Mouse (Mus musculus) myocyte (in vitro differentiated cells): Measurements from ENCODE around the gene Dkk3. TPM values are rescaled to one million over a fixed set of nuclear protein-coding genes. Genes with fewer than 3 reads are reported as not detected.

Source experiments
- H3K27me3 ChIP-seq: one replicate; pipeline ENCODE4 v1.6.1; 2011; ENCODE audit not compliant: control insufficient read depth, insufficient read depth, insufficient read length
- H3K36me3 ChIP-seq: one replicate; pipeline ENCODE4 v1.6.1; 2011; ENCODE audit not compliant: control insufficient read depth, insufficient read depth
- H3K4me2 ChIP-seq: one replicate; pipeline ENCODE4 v1.6.1; 2011; ENCODE audit warnings: low read depth, control low read depth
- H3K4me3 ChIP-seq: one replicate; pipeline ENCODE4 v1.5.1; 2011; ENCODE audit warnings: mild to moderate bottlenecking, control low read depth, moderate library complexity
- H3K79me2 ChIP-seq: one replicate; pipeline ENCODE4 v1.6.1; 2011; ENCODE audit not compliant: control insufficient read depth, insufficient read depth
- H3ac ChIP-seq: one replicate; pipeline ENCODE4 v1.6.1; 2011; ENCODE audit not compliant: control insufficient read depth, insufficient read length
- CEBPB ChIP-seq: IDR thresholded peaks from 2 replicates; pipeline ENCODE4 v1.6.1; 2011; ENCODE audit warnings: mild to moderate bottlenecking, moderate library complexity; ENCODE audit not compliant: poor library complexity, insufficient read depth, severe bottlenecking
- E2F4 ChIP-seq: IDR thresholded peaks from one replicate; pipeline ENCODE4 v1.6.1; 2011; ENCODE audit warnings: mild to moderate bottlenecking, control low read depth, moderate library complexity; ENCODE audit not compliant: insufficient read depth
- MAX ChIP-seq: IDR thresholded peaks from one replicate; pipeline ENCODE4 v1.6.1; 2011; ENCODE audit warnings: low read depth, mild to moderate bottlenecking, control low read depth
- MYOD1 ChIP-seq, 3 experiments: IDR thresholded peaks; one replicate each; pipeline ENCODE4 v1.6.1; 2011; ENCODE audit warnings: control low read depth in 2 of 3, low read depth in 2 of 3, mild to moderate bottlenecking in 2 of 3, moderate library complexity in 1 of 3; ENCODE audit not compliant: insufficient read length in 2 of 3, control insufficient read depth in 1 of 3
- MYOG ChIP-seq, 3 experiments: IDR thresholded peaks; one replicate each; pipeline ENCODE4 v1.6.1; 2011; ENCODE audit warnings: control low read depth in 2 of 3, low read depth in 2 of 3, mild to moderate bottlenecking in 2 of 3; ENCODE audit not compliant: insufficient read length in 2 of 3, control insufficient read depth in 1 of 3, insufficient read depth in 1 of 3
- POLR2A ChIP-seq: IDR thresholded peaks from one replicate; pipeline ENCODE4 v1.6.1; 2011; ENCODE audit warnings: low read depth, mild to moderate bottlenecking, control low read depth, moderate library complexity; ENCODE audit not compliant: insufficient read length
- POLR2AphosphoS2 ChIP-seq: IDR thresholded peaks from one replicate; pipeline ENCODE4 v1.6.1; 2011; ENCODE audit warnings: low read depth, control low read depth; ENCODE audit not compliant: insufficient read length
- REST ChIP-seq: IDR thresholded peaks from one replicate; pipeline ENCODE4 v1.6.1; 2011; ENCODE audit warnings: mild to moderate bottlenecking, control low read depth, moderate library complexity; ENCODE audit not compliant: insufficient read depth, insufficient read length
- SRF ChIP-seq: IDR thresholded peaks from one replicate; pipeline ENCODE4 v1.6.1; 2011; ENCODE audit warnings: low read depth; ENCODE audit not compliant: control insufficient read depth, insufficient read length
- TCF12 ChIP-seq: IDR thresholded peaks from one replicate; pipeline ENCODE4 v1.6.1; 2011; ENCODE audit warnings: mild to moderate bottlenecking, control low read depth; ENCODE audit not compliant: poor library complexity, insufficient read depth, severe bottlenecking
- TCF3 ChIP-seq: IDR thresholded peaks from one replicate; pipeline ENCODE4 v1.6.1; 2011; ENCODE audit warnings: low read depth, control low read depth; ENCODE audit not compliant: insufficient read length
- USF1 ChIP-seq: IDR thresholded peaks from one replicate; pipeline ENCODE4 v1.6.1; 2011; ENCODE audit warnings: low read depth, mild to moderate bottlenecking, control low read depth, moderate library complexity
- polyA plus RNA-seq: library from polyadenylated mRNA; unstranded; fragments of >200 nt; fragmentation: generic; extraction: Trizol; gene quantifications from one replicate; pipeline ENCODE4 v1.2.1, GENCODE M21; 2012; ENCODE audit warnings: missing spikeins

Gene Dkk3
- polyA plus RNA-seq, 1 experiment = 0.10 TPM

DNA sequence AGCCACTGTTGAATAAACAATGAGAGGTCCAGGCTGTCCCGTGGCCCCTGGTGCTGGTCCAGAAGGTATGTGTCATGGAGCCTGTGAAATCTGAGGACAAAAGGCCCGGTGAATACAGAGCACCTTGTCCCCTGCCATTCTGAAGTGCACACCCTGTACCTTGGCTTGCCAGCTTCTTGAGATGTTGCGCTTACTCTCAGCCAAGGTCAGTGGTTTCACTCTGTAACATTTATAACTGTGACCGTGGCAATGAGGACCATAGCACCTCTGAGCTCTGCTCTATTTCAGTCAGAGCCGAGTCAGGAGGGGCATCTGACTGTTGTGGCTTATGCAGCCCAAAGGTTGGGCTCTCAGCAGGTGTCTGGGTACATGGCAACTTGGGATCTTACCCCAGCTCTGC, 35.4 kb upstream of the Dkk3 start:
- Histone ChIP-seq H3K36me3 (no peaks in the 10 kb centered on the region), H3K27me3 (no peaks in the 10 kb centered on the region), H3K4me3 (no peak overlapping the region), H3K4me2 (no peak overlapping the region), H3ac (no peak overlapping the region), H3K79me2 (no peaks in the 10 kb centered on the region)
- TF ChIP-seq CEBPB (no peak), POLR2AphosphoS2 (no peak), TCF12 (no peak), MYOG (IDR thresholded peaks at IDR 0.05; ENCODE audit: control insufficient read depth in 1 of 3, insufficient read depth in 1 of 3, insufficient read length in 2 of 3, low read depth in 2 of 3) (no peak), MAX (no peak), USF1 (no peak), POLR2A (no peak), REST (no peak), E2F4 (no peak), TCF3 (no peak), SRF (no peak), MYOD1 (IDR thresholded peaks at IDR 0.05; ENCODE audit: control insufficient read depth in 1 of 3, insufficient read length in 2 of 3, low read depth in 2 of 3) (no peak)

DNA sequence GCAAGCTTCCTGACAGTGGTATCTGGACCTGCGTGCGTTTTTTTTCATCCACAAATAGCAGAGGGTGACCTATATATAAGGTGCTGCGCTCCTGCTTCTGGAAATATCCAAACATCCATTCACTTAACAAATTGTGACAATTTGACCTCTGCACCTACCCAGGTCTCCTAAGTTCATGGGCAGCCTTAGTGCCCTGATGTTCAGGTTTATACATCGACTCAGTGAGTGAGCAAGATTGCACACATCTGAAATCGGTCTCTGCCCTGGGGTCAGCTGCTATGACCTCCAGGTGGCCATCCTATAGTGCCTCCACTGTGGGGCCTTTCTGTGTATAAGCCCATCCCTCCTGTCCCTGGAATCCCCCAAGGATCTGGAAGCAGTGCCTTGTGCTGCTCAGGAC, 33.9 kb upstream of the Dkk3 start:
- Histone ChIP-seq H3ac (no peak overlapping the region), H3K36me3 (no peaks in the 10 kb centered on the region), H3K27me3 (no peaks in the 10 kb centered on the region), H3K4me3 (no peak overlapping the region), H3K4me2 (no peak overlapping the region), H3K79me2 (no peaks in the 10 kb centered on the region)
- TF ChIP-seq POLR2AphosphoS2 = no peak
- no peak for TF ChIP-seq TCF3
- TF ChIP-seq MYOD1 (IDR thresholded peaks at IDR 0.05; ENCODE audit: control insufficient read depth in 1 of 3, insufficient read length in 2 of 3, low read depth in 2 of 3) = no peak
- no peak for TF ChIP-seq E2F4
- no peak for TF ChIP-seq TCF12
- no peak for TF ChIP-seq REST
- TF ChIP-seq POLR2A = no peak
- no peak for TF ChIP-seq MAX
- no peak for TF ChIP-seq USF1
- no peak for TF ChIP-seq SRF
- TF ChIP-seq CEBPB = no peak
- TF ChIP-seq MYOG (IDR thresholded peaks at IDR 0.05; ENCODE audit: control insufficient read depth in 1 of 3, insufficient read depth in 1 of 3, insufficient read length in 2 of 3, low read depth in 2 of 3) = no peak

DNA sequence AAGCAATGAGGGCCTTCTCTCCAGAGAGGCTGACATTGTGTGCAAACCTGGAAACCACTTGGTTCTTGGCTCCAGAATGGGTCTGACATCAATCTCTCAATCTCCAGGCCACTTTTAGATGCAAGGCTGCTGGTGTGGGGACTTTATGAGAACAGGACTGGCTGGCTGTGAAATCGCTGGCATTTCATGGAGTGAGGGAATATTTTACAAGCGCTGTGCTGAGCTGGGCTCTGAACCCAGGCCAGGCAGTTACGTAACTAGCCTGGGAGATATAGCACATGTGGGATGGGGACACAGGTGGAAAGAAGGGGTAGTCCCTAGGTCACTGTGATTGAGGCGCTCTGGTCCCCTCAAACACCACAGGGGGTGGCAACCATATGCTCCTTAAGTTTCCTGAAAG, 33.4 kb upstream of the Dkk3 start:
- Histone ChIP-seq H3K36me3 (no peaks in the 10 kb centered on the region), H3K4me3 (no peak overlapping the region), H3ac (no peak overlapping the region), H3K27me3 (no peaks in the 10 kb centered on the region), H3K4me2 (no peak overlapping the region), H3K79me2 (no peaks in the 10 kb centered on the region)
- TF ChIP-seq MAX = no peak
- TF ChIP-seq REST = no peak
- TF ChIP-seq E2F4 = no peak
- no peak for TF ChIP-seq USF1
- TF ChIP-seq SRF = no peak
- TF ChIP-seq TCF3 = no peak
- TF ChIP-seq MYOD1 (IDR thresholded peaks at IDR 0.05; ENCODE audit: control insufficient read depth in 1 of 3, insufficient read length in 2 of 3, low read depth in 2 of 3) = no peak
- no peak for TF ChIP-seq POLR2A
- TF ChIP-seq POLR2AphosphoS2 = no peak
- no peak for TF ChIP-seq CEBPB
- TF ChIP-seq MYOG (IDR thresholded peaks at IDR 0.05; ENCODE audit: control insufficient read depth in 1 of 3, insufficient read depth in 1 of 3, insufficient read length in 2 of 3, low read depth in 2 of 3) = no peak
- no peak for TF ChIP-seq TCF12

DNA sequence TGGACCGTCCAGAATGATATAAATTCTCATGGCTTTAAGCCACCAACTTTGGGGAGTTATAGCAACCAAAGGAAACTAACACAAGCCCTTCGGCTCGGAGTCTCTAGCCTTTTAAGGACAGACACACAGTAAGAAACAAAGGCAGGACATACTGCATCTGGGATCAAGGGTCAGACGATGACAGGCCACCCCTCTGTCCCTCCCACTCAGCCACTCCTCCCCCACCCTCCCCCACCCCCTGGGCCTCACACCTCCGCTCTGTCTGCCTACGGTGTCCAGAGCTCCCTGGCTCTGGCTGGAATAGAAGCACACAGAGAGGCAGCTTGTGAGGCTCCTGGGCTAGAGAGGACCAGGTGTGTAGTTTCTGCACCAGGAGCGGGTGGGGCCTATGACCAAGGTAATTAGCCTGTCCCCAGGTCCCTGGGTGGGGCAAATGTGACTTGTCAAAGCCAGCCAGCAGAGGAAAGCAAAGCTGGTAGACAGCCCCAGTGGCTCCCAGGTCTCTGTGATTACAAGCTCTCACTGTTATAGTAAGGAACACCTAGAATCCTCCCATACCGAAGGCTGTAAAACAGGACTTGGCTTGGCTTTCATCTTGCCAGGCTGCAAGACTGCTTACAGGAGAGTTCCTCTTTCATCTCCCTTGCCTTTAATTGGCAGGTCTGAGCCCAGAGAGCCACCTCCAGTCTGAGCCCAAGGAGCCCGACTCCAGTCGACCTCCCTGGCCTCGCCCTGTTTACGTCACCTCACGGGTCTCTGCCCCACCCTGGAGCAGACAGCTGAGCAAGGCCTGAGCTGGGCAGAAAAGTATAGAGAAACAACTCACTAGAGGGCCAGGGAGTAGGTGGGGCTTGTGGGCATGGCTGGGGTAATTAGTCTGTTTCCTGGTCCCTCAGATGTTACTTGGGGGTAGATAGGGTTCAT, 28.9 kb upstream of the Dkk3 start:
- no peaks in the 10 kb centered on the region for H3K36me3 ChIP-seq
- no peak overlapping the region for H3K4me3 ChIP-seq
- no peaks in the 10 kb centered on the region for H3K27me3 ChIP-seq
- TF ChIP-seq MYOD1 (IDR thresholded peaks at IDR 0.05; ENCODE audit: control insufficient read depth in 1 of 3, insufficient read length in 2 of 3, low read depth in 2 of 3) (peak in 2 of 3 experiments; percentile 25 to 51), TCF3 (no peak), POLR2A (no peak), MYOG (IDR thresholded peaks at IDR 0.05; ENCODE audit: control insufficient read depth in 1 of 3, insufficient read depth in 1 of 3, insufficient read length in 2 of 3, low read depth in 2 of 3) (peak in 1 of 3 experiments; percentile 56)
- no peak overlapping the region for H3ac ChIP-seq
- H3K4me2 ChIP-seq = no peak overlapping the region
- H3K79me2 ChIP-seq = no peaks in the 10 kb centered on the region
